Mouse (Mus musculus) thymus, adult 2 months (tissue): Measurements from ENCODE around the gene Ankrd33.

Source experiments
- CTCF ChIP-seq: fragments of 200-500 bp; IDR thresholded peaks from 2 replicates; pipeline ENCODE4 v1.5.1; 2012; ENCODE audit warnings: mild to moderate bottlenecking, control low read depth, low read length, moderate library complexity, borderline replicate concordance; ENCODE audit not compliant: control insufficient read depth, poor library complexity, insufficient read depth; ENCODE audit errors: extremely low read depth
- POLR2A ChIP-seq: fragments of 200-500 bp; IDR thresholded peaks from 2 replicates; pipeline ENCODE4 v1.6.1; 2012; ENCODE audit warnings: mild to moderate bottlenecking, low read length, control low read depth, moderate library complexity; ENCODE audit not compliant: control insufficient read depth, poor library complexity, insufficient read depth; ENCODE audit errors: extremely low read depth

DNA sequence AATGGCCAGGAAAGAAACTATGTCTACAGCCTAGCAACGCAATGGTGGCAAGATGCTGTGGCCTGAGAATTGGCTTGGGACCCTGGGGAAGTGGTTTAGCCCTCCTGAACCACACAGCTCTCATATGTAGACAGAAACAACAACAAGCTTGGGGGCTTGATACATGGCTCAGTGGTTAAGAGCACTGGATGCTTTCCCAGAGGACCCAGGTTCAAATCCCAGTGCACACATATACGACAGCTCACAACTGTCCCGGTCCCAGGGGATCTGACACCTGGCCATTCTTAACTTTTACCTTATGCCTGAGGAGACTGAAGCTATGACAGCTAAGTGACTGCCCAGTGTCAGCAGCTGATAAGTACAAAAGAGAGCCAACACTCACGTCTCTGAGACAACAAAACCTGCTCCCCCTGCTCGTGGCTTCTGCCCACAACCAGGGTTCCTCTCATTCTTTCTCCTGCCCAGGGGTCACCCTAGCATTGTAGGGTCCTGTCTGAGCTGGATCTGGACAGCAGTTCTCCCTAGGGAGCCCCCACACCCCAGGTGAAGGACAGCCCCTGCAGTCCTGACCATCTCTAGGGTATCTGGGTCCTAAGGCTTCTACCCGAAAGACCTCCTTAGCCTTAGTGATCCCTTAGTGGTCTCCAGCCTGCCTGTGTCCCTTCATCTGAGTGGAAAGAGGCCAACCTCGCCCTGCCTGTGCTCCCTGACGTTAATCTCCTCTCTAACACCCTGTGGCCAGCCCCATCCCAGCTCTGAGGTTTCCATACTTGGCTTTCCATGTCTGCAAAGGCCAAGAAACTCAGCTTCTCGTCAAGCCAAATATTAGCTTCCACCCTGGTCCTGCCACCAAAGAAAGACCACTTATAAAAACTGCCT lies 6.1 kb downstream of the Ankrd33 start:
- TF ChIP-seq CTCF (no peak), POLR2A (no peak)
